Mouse (Mus musculus) intestine, postnatal 0 days (tissue): ENCODE data around the gene Tubal3. TPM values are rescaled to one million over a fixed set of nuclear protein-coding genes. Genes with fewer than 3 reads are reported as not detected.
A peak's percentile ranks its signal among the peaks of the same experiment; 100 is the strongest.

Experiments used
- ATAC-seq: fragments of 200-750 bp; cut with Nextera tagmentation; 2 replicates; pipeline ENCODE4 v1.8.0; 2017; ENCODE audit warnings: mild to moderate bottlenecking, moderate TSS enrichment, moderate library complexity
- H3K27ac ChIP-seq: fragments of 300-500 bp; sonication (generic); 2 replicates; pipeline ENCODE4 v1.5.1; 2014; ENCODE audit warnings: mild to moderate bottlenecking, low read depth, low read length, moderate library complexity
- H3K27me3 ChIP-seq: fragments of 300-500 bp; sonication (generic); replicated peaks from 2 replicates; pipeline ENCODE4 v1.6.1; 2014; ENCODE audit warnings: low read length, mixed read lengths; ENCODE audit not compliant: control insufficient read depth, insufficient read depth
- H3K36me3 ChIP-seq: fragments of 300-500 bp; sonication (generic); 2 replicates; pipeline ENCODE4 v1.6.1; 2014; ENCODE audit warnings: mild to moderate bottlenecking, moderate library complexity; ENCODE audit not compliant: control insufficient read depth, insufficient read depth
- H3K4me1 ChIP-seq: fragments of 300-500 bp; sonication (generic); replicated peaks from 2 replicates; pipeline ENCODE4 v1.6.1; 2014; ENCODE audit warnings: antibody characterized with exemption, low read length, mixed read lengths; ENCODE audit not compliant: control insufficient read depth, insufficient read depth
- H3K4me2 ChIP-seq: fragments of 300-500 bp; sonication (generic); replicated peaks from 2 replicates; pipeline ENCODE4 v1.6.1; 2014; ENCODE audit warnings: low read depth, mild to moderate bottlenecking, moderate library complexity
- H3K4me3 ChIP-seq: fragments of 300-500 bp; sonication (generic); 2 replicates; pipeline ENCODE4 v1.5.1; 2014; ENCODE audit warnings: low read depth, low read length
- H3K9ac ChIP-seq: fragments of 300-500 bp; sonication (generic); 2 replicates; pipeline ENCODE4 v1.6.1; 2014; ENCODE audit warnings: mild to moderate bottlenecking, low read depth, low read length
- H3K9me3 ChIP-seq: fragments of 300-500 bp; sonication (generic); 2 replicates; pipeline ENCODE4 v1.6.1; 2016; ENCODE audit warnings: mixed run types; ENCODE audit not compliant: control insufficient read depth
- CTCF ChIP-seq: sonication (generic); IDR thresholded peaks from 2 replicates; pipeline ENCODE4 v1.5.1; 2016; ENCODE audit warnings: low read depth, mild to moderate bottlenecking, control low read depth, antibody characterized with exemption, moderate library complexity
- WGBS: fragments of 180-500 bp; shearing (Covaris S2); extraction: QIAGEN DNeasy Blood & Tissue Kit; methylation state at CpG from one replicate; pipeline ENCODE4 v1.1.7; 2014; 5-methylcytosine and 5-hydroxymethylcytosine counted together
- polyA plus RNA-seq: library from polyadenylated mRNA; unstranded; fragments of >200 nt; fragmentation: Nextera tagmentation; extraction: Ambion mirVana; gene quantifications from 2 replicates; pipeline ENCODE4 v1.2.1, GENCODE M21; 2015

The Tubal3 gene
- polyA plus RNA-seq, 1 experiment from 2014 or later: 44.1 TPM

DNA sequence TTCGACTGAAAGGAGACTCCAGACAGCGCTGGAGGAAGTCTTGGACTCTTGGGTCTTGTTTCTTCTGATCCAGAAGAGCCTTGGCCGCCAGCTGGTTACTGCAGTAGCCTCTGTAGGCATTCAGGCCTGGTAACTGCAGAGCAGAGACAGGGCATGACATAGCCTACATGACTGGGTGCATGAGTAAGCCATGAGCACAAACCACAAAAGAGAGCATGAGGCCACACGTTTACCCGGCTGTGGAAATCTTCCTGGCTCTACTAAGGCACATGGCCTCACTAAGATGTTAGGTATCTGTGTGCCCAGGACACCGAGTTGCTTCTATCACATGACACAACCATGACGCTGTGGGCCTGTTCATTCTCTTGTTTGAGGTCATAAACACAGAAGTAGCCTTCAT is 31.4 kb upstream of the Tubal3 start:
- peaks cover 61% of the 10 kb centered on the region for H3K36me3 ChIP-seq
- H3K4me3 ChIP-seq: no peak overlapping the region
- no peak overlapping the region for H3K9ac ChIP-seq
- TF ChIP-seq CTCF: no peak
- H3K9me3 ChIP-seq: no peaks in the 10 kb centered on the region
- WGBS: 77% methylated on average over 7 of the region's 7 CpGs
- H3K27me3 ChIP-seq: no peaks in the 10 kb centered on the region
- no peaks in the 10 kb centered on the region for H3K4me1 ChIP-seq
- H3K4me2 ChIP-seq: no peak overlapping the region
- no peak overlapping the region; the same call in none of the 2 replicates for H3K27ac ChIP-seq
- ATAC-seq: peak; percentile 7; the same call in 1 of the 2 replicates

DNA sequence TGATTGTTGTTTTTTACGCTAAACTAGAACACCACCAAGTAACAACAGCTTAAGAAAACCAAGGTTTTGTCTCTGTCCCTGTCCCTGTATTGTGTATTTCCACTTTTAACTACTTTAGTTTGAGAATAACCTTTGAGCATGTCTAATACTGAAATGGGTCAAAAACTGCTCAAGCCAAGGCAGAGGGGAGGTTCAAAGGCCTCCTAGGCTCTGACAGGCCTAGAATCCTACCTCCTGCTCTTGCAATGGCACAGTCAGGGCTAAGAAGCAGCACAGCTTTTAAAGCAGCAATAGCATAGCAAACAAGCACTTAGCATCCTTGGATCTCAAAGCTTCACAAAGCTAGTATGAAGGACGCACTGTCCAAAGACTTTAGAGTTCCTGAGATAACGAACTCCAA is 29.0 kb upstream of the Tubal3 start:
- no peak for ATAC-seq
- peak overlapping the region; percentile 69 for H3K4me2 ChIP-seq

DNA sequence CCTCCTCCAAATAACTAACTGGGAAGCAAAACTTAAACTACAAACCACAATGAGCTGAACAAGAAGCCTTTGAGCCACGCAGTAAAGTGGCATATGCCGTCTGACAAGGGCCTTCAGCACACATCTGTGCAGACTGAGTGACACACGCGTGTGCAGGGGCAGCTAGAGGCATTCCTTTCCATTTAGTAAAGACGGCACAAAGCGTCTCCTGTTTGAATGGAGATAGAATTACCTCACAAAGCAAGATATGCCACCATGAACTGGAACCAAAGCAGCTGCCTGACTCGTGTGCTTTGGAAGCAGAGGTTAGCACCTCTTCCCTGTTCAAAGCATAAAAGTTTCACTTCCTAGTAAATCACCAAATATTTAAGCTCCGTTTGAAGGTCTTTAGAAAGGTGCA is 28.0 kb upstream of the Tubal3 start:
- no peak for TF ChIP-seq CTCF
- Histone ChIP-seq H3K4me3 (peak overlapping the region; percentile 72; the same call in 1 of the 2 replicates), H3K27ac (no peak overlapping the region), H3K9me3 (no peaks in the 10 kb centered on the region), H3K27me3 (no peaks in the 10 kb centered on the region), H3K36me3 (peaks cover 38% of the 10 kb centered on the region), H3K4me1 (0 out of 2 replicates have a peak, but pooled peaks cover 7% of the 10 kb centered on the region), H3K9ac (no peak overlapping the region), H3K4me2 (peak overlapping the region; percentile 69)
- no peak for ATAC-seq
- WGBS: 27% methylated on average over 8 of the region's 8 CpGs

More for the DNA sequence above, 29.0 kb upstream of the Tubal3 start:
- no peaks in the 10 kb centered on the region for H3K4me1 ChIP-seq
- H3K9ac ChIP-seq: no peak overlapping the region
- H3K4me3 ChIP-seq: no peak overlapping the region
- no peak overlapping the region for H3K27ac ChIP-seq
- H3K36me3 ChIP-seq: peaks cover 47% of the 10 kb centered on the region
- no peaks in the 10 kb centered on the region for H3K9me3 ChIP-seq
- no peak for TF ChIP-seq CTCF
- no peaks in the 10 kb centered on the region for H3K27me3 ChIP-seq
- 71% methylated on average over 3 of the region's 3 CpGs for WGBS

DNA sequence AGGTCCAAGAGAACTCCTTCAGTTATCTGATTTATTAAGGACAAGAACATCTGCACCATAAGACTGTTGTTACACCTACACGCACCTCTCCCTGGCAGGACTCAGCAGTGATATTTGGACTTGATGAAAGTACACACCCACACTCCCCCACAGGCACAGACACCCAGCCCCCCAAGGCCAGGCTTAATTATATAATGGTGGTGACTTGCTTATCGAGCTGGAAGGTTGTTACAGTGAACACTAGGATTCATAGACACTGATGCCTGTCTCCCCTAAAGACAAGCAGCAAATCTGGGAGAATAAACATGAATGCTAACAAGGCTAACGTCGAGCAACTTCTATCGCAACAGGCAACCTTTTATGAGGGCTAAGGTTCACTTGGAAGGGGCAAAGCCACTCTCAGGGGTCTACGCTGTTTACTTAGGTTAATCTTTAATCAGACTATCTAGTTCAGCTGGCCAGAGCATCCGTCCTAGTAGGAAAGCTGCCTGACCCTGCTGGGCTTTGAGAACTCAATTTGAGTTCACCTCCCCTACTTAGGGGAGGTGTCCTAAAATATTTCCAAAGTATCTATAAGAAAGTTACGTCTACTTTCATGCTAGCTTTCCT is 26.5 kb upstream of the Tubal3 start:
- H3K27ac ChIP-seq: peak overlapping the region; percentile 86
- H3K4me1 ChIP-seq: peaks cover 10% of the 10 kb centered on the region; the same call in 1 of the 2 replicates
- peaks cover 22% of the 10 kb centered on the region for H3K36me3 ChIP-seq
- no peaks in the 10 kb centered on the region for H3K9me3 ChIP-seq
- H3K4me3 ChIP-seq: peak overlapping the region; percentile 72
- peak overlapping the region; percentile 79; the same call in 1 of the 2 replicates for H3K9ac ChIP-seq
- TF ChIP-seq CTCF: no peak
- no peaks in the 10 kb centered on the region for H3K27me3 ChIP-seq
- H3K4me2 ChIP-seq: peak overlapping the region; percentile 69
- peak; percentile 62 for ATAC-seq
- WGBS: 24% methylated on average over 8 of the region's 8 CpGs

DNA sequence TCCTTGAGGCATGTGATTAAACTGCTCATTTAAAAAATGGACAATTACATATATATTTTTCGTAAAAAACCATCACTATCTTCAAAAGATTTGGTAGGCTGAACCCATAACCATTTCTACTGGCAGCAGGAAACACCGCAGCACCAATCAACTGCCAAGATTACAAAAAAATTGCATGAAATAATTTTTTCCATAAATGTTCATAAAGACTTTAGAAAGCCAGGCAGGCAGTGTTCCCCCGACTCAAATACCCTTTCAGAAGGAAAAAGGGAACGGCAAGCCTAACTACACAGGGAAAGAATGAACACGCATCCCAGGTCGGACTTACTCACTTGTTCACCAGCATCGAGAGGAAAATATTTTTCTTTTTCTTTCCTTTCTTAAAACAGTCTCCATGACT is 25.5 kb upstream of the Tubal3 start:
- 8% methylated on average over 7 of the region's 7 CpGs for WGBS
- Histone ChIP-seq H3K9me3 (no peaks in the 10 kb centered on the region), H3K4me3 (peak overlapping the region; percentile 72), H3K27me3 (no peaks in the 10 kb centered on the region), H3K36me3 (peaks cover 12% of the 10 kb centered on the region), H3K9ac (peak overlapping the region; percentile 79), H3K4me2 (peak overlapping the region; percentile 69), H3K27ac (peak overlapping the region; percentile 86), H3K4me1 (peaks cover 10% of the 10 kb centered on the region; the same call in 1 of the 2 replicates)
- no peak for TF ChIP-seq CTCF
- no peak for ATAC-seq

DNA sequence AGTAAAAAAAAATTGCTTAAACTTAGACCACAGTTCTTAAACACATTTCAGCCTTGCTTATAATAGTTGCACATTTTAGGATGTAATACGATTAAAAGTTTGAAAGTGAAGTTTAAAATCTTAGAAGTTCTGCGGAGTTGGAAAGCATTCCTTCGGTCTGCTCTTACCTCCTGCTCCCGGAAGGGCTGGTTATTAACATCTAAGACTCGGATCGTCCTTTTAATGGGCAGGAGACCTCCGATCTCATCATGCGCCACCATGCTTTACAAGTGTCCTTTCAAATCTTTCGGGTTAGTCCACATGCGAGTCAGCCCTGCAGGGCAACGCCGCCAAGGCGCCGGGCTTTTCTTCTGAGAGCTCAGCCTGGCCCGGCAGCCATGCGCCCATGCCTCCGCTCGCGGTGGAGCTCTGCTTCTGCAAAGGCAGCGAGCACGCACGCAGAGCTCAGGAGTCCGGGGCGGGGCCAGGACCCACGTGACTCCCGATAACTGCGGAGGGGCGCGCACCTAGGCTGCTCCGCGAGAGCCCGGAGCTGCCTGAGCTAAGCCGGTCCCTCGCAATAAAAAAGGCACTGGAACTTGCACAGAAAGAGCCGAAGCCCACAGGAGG is 24.8 kb upstream of the Tubal3 start:
- WGBS: under 1% methylated on average over 35 of the region's 35 CpGs
- TF ChIP-seq CTCF: 0 out of 2 replicates have a peak, but pooled peaks have one; percentile 14
- Histone ChIP-seq H3K4me3 (peak overlapping the region; percentile 72), H3K9me3 (no peaks in the 10 kb centered on the region), H3K27me3 (no peaks in the 10 kb centered on the region), H3K4me1 (peaks cover 10% of the 10 kb centered on the region; the same call in 1 of the 2 replicates), H3K27ac (peak overlapping the region; percentile 86), H3K9ac (peak overlapping the region; percentile 79), H3K4me2 (peak overlapping the region; percentile 69), H3K36me3 (peaks cover 6% of the 10 kb centered on the region)
- peak; percentile 91 for ATAC-seq
